Mouse (Mus musculus): ENCODE data around the gene Tgm3. TPM values are rescaled to one million over a fixed set of nuclear protein-coding genes. Genes with fewer than 3 reads are reported as not detected.

Tgm3 gene
- polyA plus RNA-seq, 1 experiment from 2014 or later, result not detected

- Histone ChIP-seq H3K9ac (no peak overlapping the region), H3K4me3 (no peak overlapping the region), H3K27ac (no peak overlapping the region), H3K4me1 (no peaks in the 10 kb centered on the region), H3K9me3 (no peaks in the 10 kb centered on the region), H3K36me3 (no peaks in the 10 kb centered on the region), H3K27me3 (no peaks in the 10 kb centered on the region), H3K4me2 (no peak overlapping the region)
- WGBS, result 57% methylated on average over 4 of the region's 4 CpGs
- ATAC-seq (ENCODE audit: borderline replicate concordance, extremely low read depth, low FRiP score, low TSS enrichment), result no peak
Measured at GRCm38 (mm10) chr2:130027890-130028289, 15.7 kb downstream of the Tgm3 start.

DNA sequence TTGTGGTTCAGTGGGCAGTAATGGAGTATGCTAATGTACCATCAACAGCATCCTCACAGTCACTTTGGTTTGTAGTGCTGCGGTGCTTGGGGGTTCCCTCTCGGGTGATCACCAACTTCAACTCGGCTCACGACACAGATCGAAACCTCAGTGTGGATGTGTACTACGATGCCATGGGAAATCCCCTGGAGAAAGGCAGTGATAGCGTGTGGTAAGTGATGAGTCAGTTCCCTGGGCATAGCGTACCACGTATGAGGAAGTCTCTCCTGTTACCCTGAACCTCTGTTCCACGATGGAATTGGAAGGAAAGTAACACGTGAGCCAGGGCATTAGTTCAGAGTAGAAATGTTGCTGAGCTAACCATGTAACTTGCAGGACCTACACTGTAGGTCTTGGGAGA, 17.7 kb downstream of the Tgm3 start:
- no peak for ATAC-seq (ENCODE audit: borderline replicate concordance, extremely low read depth, low FRiP score, low TSS enrichment)
- WGBS, result 86% methylated on average over 11 of the region's 11 CpGs

DNA sequence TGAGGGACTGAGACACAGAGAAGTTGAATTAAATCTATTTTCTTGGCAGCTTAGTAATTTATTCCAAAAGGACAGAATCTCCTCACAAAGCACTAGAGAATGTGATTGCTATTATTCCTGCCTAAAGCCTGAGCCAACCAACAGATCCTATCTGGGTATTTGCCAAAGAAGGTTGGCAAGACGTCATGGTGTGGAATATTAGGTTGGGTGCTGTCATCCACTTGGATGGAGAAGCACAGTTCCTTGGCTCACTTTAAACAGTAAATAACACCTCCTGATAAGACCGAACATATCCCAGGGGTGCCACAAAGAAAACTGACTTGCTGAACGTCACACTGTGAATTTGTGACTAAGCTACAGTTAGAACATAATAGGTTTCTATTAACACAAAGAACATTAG, 20.5 kb downstream of the Tgm3 start:
- H3K27me3 ChIP-seq, result no peaks in the 10 kb centered on the region
- ATAC-seq (ENCODE audit: borderline replicate concordance, extremely low read depth, low FRiP score, low TSS enrichment), result no peak; the same call in 1 of the 2 replicates
- no peaks in the 10 kb centered on the region for H3K9me3 ChIP-seq
- WGBS, result 31% methylated on average over 3 of the region's 3 CpGs
- no peaks in the 10 kb centered on the region for H3K4me1 ChIP-seq
- H3K27ac ChIP-seq, result no peak overlapping the region
- no peaks in the 10 kb centered on the region for H3K36me3 ChIP-seq
- H3K4me2 ChIP-seq, result no peak overlapping the region
- H3K4me3 ChIP-seq, result no peak overlapping the region
- no peak overlapping the region for H3K9ac ChIP-seq

More for the DNA sequence above, 17.7 kb downstream of the Tgm3 start:
- Histone ChIP-seq H3K27ac (no peak overlapping the region), H3K27me3 (no peaks in the 10 kb centered on the region), H3K4me3 (no peak overlapping the region), H3K4me2 (no peak overlapping the region), H3K9me3 (no peaks in the 10 kb centered on the region), H3K9ac (no peak overlapping the region), H3K4me1 (no peaks in the 10 kb centered on the region), H3K36me3 (no peaks in the 10 kb centered on the region)

- no peak overlapping the region for H3K4me3 ChIP-seq
- H3K27me3 ChIP-seq, result no peaks in the 10 kb centered on the region
- H3K4me2 ChIP-seq, result no peak overlapping the region
- H3K36me3 ChIP-seq, result no peaks in the 10 kb centered on the region
- no peak overlapping the region for H3K9ac ChIP-seq
- H3K4me1 ChIP-seq, result no peaks in the 10 kb centered on the region
- no peak overlapping the region for H3K27ac ChIP-seq
- ATAC-seq (ENCODE audit: borderline replicate concordance, extremely low read depth, low FRiP score, low TSS enrichment), result no peak
- no peaks in the 10 kb centered on the region for H3K9me3 ChIP-seq
- WGBS, result 65% methylated on average over 8 of the region's 8 CpGs
Measured at GRCm38 (mm10) chr2:130036846-130037245, 24.7 kb downstream of the Tgm3 start.

DNA sequence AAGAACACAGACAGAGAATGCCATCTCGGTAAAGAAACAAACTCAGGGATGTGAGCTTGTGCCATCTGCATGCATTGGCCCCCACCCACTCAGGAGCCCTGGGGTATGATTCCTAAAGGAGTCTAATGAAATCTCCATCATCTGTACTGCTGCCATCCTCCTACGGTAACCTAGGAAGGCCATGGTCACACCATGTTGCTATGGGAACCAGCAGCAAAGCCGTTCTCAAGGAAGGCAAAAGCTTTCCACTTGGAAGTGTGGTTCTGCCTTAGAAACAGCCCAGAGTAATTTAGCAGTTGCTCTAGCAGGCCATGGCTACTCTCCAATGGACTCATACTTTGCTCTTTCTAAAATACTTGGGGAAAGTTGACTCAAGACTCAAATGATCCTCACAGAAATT, 26.8 kb downstream of the Tgm3 start:
- Histone ChIP-seq H3K27ac (no peak overlapping the region), H3K4me3 (no peak overlapping the region), H3K4me2 (no peak overlapping the region), H3K4me1 (no peaks in the 10 kb centered on the region), H3K27me3 (no peaks in the 10 kb centered on the region), H3K9ac (no peak overlapping the region), H3K36me3 (no peaks in the 10 kb centered on the region), H3K9me3 (no peaks in the 10 kb centered on the region)
- 59% methylated on average over 3 of the region's 3 CpGs for WGBS
- no peak for ATAC-seq (ENCODE audit: borderline replicate concordance, extremely low read depth, low FRiP score, low TSS enrichment)

GRCm38 (mm10) chr2:130040190-130040886, 28.2 kb downstream of the Tgm3 start:
- H3K9ac ChIP-seq, result no peak overlapping the region
- no peak overlapping the region for H3K27ac ChIP-seq
- H3K36me3 ChIP-seq, result no peaks in the 10 kb centered on the region
- H3K9me3 ChIP-seq, result no peaks in the 10 kb centered on the region
- H3K27me3 ChIP-seq, result no peaks in the 10 kb centered on the region
- H3K4me3 ChIP-seq, result no peak overlapping the region
- whole genome bisulfite sequencing, result 80% methylated on average over 6 of the region's 6 CpGs
- no peak overlapping the region for H3K4me2 ChIP-seq
- no peaks in the 10 kb centered on the region for H3K4me1 ChIP-seq
- ATAC-seq (ENCODE audit: borderline replicate concordance, extremely low read depth, low FRiP score, low TSS enrichment), result no peak

DNA sequence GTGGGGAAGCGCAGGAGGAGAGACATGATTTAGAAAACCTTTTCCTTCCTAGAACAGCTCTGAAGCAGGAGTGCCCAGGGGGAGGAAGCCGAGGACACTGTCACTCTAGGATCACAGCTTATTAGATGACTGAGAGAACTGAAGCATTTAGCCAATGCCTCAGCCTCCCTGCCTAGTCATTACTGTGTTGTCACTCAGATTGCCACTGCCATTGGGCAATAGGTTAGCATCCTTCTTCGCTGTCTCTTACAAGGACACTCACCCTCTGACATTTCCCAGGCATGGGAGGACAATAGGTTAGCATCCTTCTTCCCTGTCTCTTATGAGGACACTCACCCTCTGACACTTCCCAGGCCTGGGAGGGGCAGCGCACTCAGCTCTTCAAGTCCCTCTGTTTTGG, 31.7 kb downstream of the Tgm3 start:
- Histone ChIP-seq H3K9me3 (no peaks in the 10 kb centered on the region), H3K27ac (no peak overlapping the region), H3K9ac (no peak overlapping the region), H3K27me3 (no peaks in the 10 kb centered on the region), H3K36me3 (no peaks in the 10 kb centered on the region), H3K4me3 (no peak overlapping the region), H3K4me2 (no peak overlapping the region), H3K4me1 (no peaks in the 10 kb centered on the region)
- WGBS, result 81% methylated on average over 4 of the region's 4 CpGs
- ATAC-seq (ENCODE audit: borderline replicate concordance, extremely low read depth, low FRiP score, low TSS enrichment), result no peak

DNA sequence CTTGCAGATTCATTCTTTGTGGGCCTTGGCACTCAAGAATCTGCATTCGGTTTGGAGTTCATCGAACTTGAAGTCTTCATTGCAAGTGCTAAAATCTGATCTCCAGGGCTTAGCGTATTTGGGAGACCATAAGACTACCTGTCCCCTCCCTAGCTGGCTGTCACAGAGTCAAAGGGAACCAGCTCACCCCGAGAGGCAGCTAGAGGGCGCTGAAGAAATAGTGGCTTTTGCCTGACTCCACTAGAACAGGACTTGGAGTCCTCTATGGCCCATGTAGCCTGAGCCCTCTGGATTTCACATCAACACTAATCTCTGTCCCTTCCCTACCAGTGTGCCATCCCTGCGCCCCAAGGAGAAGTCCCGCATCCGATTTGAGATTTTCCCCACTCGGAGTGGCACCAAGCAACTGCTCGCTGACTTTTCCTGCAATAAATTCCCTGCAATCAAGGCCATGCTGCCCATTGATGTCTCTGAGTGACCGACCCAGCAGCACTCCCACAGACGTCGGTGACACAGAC, 35.8 kb downstream of the Tgm3 start:
- Histone ChIP-seq H3K9ac (no peak overlapping the region), H3K4me2 (no peak overlapping the region), H3K4me1 (no peaks in the 10 kb centered on the region), H3K9me3 (no peaks in the 10 kb centered on the region), H3K27ac (no peak overlapping the region), H3K36me3 (no peaks in the 10 kb centered on the region), H3K4me3 (no peak overlapping the region), H3K27me3 (no peaks in the 10 kb centered on the region)
- ATAC-seq (ENCODE audit: borderline replicate concordance, extremely low read depth, low FRiP score, low TSS enrichment), result no peak
- 78% methylated on average over 13 of the region's 13 CpGs for WGBS

GRCm38 (mm10) chr2:130048792-130049191, 36.6 kb downstream of the Tgm3 start:
- no peak for ATAC-seq (ENCODE audit: borderline replicate concordance, extremely low read depth, low FRiP score, low TSS enrichment)
- no peak overlapping the region for H3K27ac ChIP-seq
- H3K4me1 ChIP-seq, result no peaks in the 10 kb centered on the region
- no peak overlapping the region for H3K9ac ChIP-seq
- no peaks in the 10 kb centered on the region for H3K36me3 ChIP-seq
- H3K27me3 ChIP-seq, result no peaks in the 10 kb centered on the region
- 67% methylated on average over 6 of the region's 6 CpGs for WGBS
- no peaks in the 10 kb centered on the region for H3K9me3 ChIP-seq
- H3K4me2 ChIP-seq, result no peak overlapping the region
- H3K4me3 ChIP-seq, result no peak overlapping the region

GRCm38 (mm10) chr2:130058149-130058548, 46.0 kb downstream of the Tgm3 start:
- H3K27me3 ChIP-seq, result no peaks in the 10 kb centered on the region
- H3K9me3 ChIP-seq, result no peaks in the 10 kb centered on the region
- WGBS, result 56% methylated on average over 1 of the region's 1 CpGs
- no peak overlapping the region for H3K9ac ChIP-seq
- no peaks in the 10 kb centered on the region for H3K36me3 ChIP-seq
- ATAC-seq (ENCODE audit: borderline replicate concordance, extremely low read depth, low FRiP score, low TSS enrichment), result no peak
- no peak overlapping the region for H3K4me2 ChIP-seq
- no peak overlapping the region for H3K4me3 ChIP-seq
- H3K27ac ChIP-seq, result no peak overlapping the region
- H3K4me1 ChIP-seq, result no peaks in the 10 kb centered on the region

DNA sequence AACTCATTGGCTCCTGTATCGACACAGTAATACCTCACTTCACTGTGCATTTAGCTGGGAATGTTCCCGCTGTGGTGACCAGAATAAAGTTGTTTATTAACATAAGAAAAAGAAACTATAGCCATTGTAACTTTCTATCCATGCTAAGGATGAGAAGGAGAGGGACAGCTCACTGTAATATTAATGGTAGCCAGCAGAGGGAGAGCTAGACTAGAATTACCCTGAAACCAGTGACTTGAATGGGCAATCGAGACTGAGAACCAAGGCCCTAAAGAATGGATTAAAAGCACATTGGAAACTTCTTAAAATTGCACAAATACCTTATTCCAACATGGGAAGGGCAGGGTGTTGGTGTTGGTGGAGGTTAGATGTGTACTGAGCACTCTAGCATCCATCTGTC, 56.1 kb downstream of the Tgm3 start:
- Histone ChIP-seq H3K36me3 (no peaks in the 10 kb centered on the region), H3K9me3 (no peaks in the 10 kb centered on the region), H3K4me2 (no peak overlapping the region), H3K27me3 (no peaks in the 10 kb centered on the region), H3K4me1 (no peaks in the 10 kb centered on the region), H3K9ac (no peak overlapping the region), H3K4me3 (no peak overlapping the region), H3K27ac (no peak overlapping the region)
- 24% methylated on average over 3 of the region's 3 CpGs for WGBS
- ATAC-seq (ENCODE audit: borderline replicate concordance, extremely low read depth, low FRiP score, low TSS enrichment), result no peak

- ATAC-seq (ENCODE audit: borderline replicate concordance, extremely low read depth, low FRiP score, low TSS enrichment), result no peak
- WGBS, result 71% methylated on average over 2 of the region's 2 CpGs
- H3K9me3 ChIP-seq, result no peaks in the 10 kb centered on the region
Measured at GRCm38 (mm10) chr2:130070396-130070795, 58.2 kb downstream of the Tgm3 start.

More at GRCm38 (mm10) chr2:130070396-130070795, 58.2 kb downstream of the Tgm3 start:
- Histone ChIP-seq H3K9ac (no peak overlapping the region), H3K27ac (no peak overlapping the region), H3K4me1 (no peaks in the 10 kb centered on the region), H3K27me3 (no peaks in the 10 kb centered on the region), H3K4me3 (no peak overlapping the region), H3K4me2 (no peak overlapping the region), H3K36me3 (no peaks in the 10 kb centered on the region)

Measured in lung, embryonic 15.5 days (tissue).